Mouse (Mus musculus) midbrain, embryonic 10.5 days (tissue): ENCODE results near the gene Wfdc16. TPM values are rescaled to one million over a fixed set of nuclear protein-coding genes. Genes with fewer than 3 reads are reported as not detected.

Experiments
- DNase-seq: peaks from one replicate; pipeline ENCODE4 v3.0.0-alpha.2; 2017; ENCODE audit warnings: low spot score
- H3K27ac ChIP-seq: fragments of 300-500 bp; sonication (generic); replicated peaks from 2 replicates; pipeline ENCODE4 v1.5.1; 2016; ENCODE audit warnings: mild to moderate bottlenecking
- H3K27me3 ChIP-seq: fragments of 300-500 bp; sonication (generic); 2 replicates; pipeline ENCODE4 v1.6.1; 2016; ENCODE audit warnings: low read depth, mild to moderate bottlenecking; ENCODE audit not compliant: poor library complexity, severe bottlenecking
- H3K36me3 ChIP-seq: fragments of 300-500 bp; sonication (generic); 2 replicates; pipeline ENCODE4 v1.6.1; 2016; ENCODE audit warnings: mild to moderate bottlenecking, moderate library complexity
- H3K4me1 ChIP-seq: fragments of 300-500 bp; sonication (generic); 2 replicates; pipeline ENCODE4 v1.6.1; 2016
- H3K4me3 ChIP-seq: fragments of 300-500 bp; sonication (generic); 2 replicates; pipeline ENCODE4 v1.5.1; 2016; ENCODE audit warnings: mild to moderate bottlenecking, moderate library complexity
- H3K9me3 ChIP-seq: fragments of 300-500 bp; sonication (generic); replicated peaks from 2 replicates; pipeline ENCODE4 v1.6.1; 2016; ENCODE audit warnings: mild to moderate bottlenecking
- WGBS: fragments of 180-500 bp; shearing (Covaris S2); methylation state at CpG from one replicate; pipeline ENCODE4 v1.1.7; 2016; 5-methylcytosine and 5-hydroxymethylcytosine counted together
- polyA plus RNA-seq: library from polyadenylated mRNA; unstranded; fragments of >200 nt; fragmentation: Nextera tagmentation; extraction: Ambion mirVana; gene quantifications from 2 replicates; pipeline ENCODE4 v1.2.1, GENCODE M21; 2016

Gene Wfdc16
- not detected in 2 replicates for polyA plus RNA-seq

DNA sequence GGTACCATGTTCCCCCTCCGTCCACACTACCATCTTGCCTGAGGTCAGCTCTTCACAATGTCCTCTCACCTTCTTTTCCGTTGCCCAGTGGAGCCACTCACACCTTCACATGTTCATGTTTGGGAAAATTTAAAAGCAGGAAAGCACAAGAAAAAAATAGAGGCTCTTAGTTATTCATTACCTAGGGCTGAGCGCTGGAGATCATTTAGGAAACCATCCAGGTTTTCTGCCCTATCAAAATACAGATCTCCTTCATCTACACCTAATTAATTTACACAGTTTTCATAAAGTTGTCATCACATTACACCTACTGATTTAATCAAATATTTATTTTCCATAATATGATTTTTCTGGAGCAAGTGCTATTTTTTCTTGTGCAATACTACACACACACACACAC lies at the start of gene Wfdc16:
TSS of gene Wfdc16 (minus strand) at position 101 of the 400 bp plus-strand sequence.
- H3K9me3 ChIP-seq: no peaks in the 10 kb centered on the region
- H3K36me3 ChIP-seq: no peaks in the 10 kb centered on the region
- 91% methylated on average over 3 of the region's 3 CpGs for WGBS
- no peaks in the 10 kb centered on the region for H3K4me1 ChIP-seq
- no peak within 1 kb of the TSS for H3K4me3 ChIP-seq
- no peaks in the 10 kb centered on the region for H3K27me3 ChIP-seq
- H3K27ac ChIP-seq: no peak within 1 kb of the TSS
- no peak for DNase-seq

DNA sequence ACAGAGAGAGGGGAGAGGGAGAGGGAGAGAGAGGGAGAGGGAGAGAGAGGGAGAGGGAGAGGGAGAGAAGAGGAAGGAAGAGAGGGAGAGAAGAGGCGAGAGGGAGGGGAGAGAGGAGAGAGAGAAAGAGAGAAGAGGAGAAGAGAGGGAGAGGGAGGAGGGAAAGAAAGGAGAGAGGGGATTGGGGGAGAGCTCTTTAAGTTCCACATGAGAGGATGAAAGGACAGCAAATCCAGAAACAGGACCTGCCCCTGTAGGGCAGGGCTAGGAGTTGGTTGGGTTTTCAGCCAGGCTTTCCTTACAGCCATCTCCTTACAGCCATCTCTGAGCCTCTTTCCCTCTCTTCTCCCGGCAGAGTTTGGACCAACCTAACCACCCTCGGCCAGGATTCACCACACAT lies 46.2 kb upstream of the Wfdc16 start, which contains the start of gene Wfdc13:
TSS of gene Wfdc13 (plus strand) at position 301 of the 400 bp plus-strand sequence.
- Histone ChIP-seq H3K4me1 (no peaks in the 10 kb centered on the region), H3K27me3 (no peaks in the 10 kb centered on the region), H3K9me3 (no peaks in the 10 kb centered on the region), H3K4me3 (no peak within 1 kb of the TSS), H3K27ac (no peak within 1 kb of the TSS), H3K36me3 (no peaks in the 10 kb centered on the region)
- 65% methylated on average over 3 of the region's 3 CpGs for WGBS
- no peak for DNase-seq

- Histone ChIP-seq H3K36me3 (no peaks in the 10 kb centered on the region), H3K4me3 (no peak overlapping the region), H3K9me3 (no peaks in the 10 kb centered on the region), H3K27ac (no peak overlapping the region), H3K4me1 (peaks cover 11% of the 10 kb centered on the region), H3K27me3 (no peaks in the 10 kb centered on the region)
- 60% methylated on average over 3 of the region's 3 CpGs for WGBS
- DNase-seq: no peak
Observed at GRCm38 (mm10) chr2:164679906-164680305, 41.3 kb upstream of the Wfdc16 start.

DNA sequence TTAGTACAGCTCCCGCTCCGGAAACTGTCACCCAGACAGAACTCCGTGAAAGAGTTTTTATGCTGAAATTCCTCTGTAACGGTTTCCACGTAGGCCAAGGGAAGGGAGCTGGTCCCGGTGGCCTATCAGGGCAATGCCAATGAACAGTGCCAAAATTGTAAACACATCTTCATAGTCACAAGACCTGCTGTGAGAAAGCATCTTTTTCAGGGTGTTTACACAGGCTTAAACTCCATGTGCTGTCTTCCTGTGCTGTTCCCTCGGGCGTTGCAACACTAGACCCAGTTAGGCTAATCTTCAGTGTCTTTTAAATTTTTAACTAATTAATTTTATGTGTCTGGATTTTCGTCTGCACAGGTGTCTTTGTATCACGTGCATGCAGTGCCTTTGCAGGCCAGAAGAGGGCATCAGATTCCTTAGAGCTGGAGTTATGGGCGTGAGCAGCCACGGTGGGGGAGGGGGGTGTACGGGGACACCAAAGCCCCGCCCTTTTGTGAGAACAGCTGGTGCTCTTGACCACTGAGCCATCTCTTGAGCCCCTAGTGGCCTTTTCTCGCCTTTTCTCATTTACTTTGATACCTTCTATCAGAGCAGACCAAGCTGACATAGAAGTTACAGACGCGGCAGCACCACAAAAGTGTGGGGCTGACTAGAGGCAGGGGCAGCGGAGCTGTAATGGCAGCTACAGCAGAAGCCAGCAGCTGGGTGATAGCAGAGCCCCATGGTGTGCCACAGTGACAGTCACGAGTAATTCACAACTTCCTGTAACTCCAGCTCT lies 40.4 kb upstream of the Wfdc16 start:
- peak overlapping the region; percentile 59; the same call in 1 of the 2 replicates for H3K27ac ChIP-seq
- peaks cover 11% of the 10 kb centered on the region for H3K4me1 ChIP-seq
- 24% methylated on average over 19 of the region's 19 CpGs for WGBS
- no peaks in the 10 kb centered on the region for H3K9me3 ChIP-seq
- no peaks in the 10 kb centered on the region for H3K36me3 ChIP-seq
- peak; percentile 82 for DNase-seq
- peak overlapping the region; percentile 43 for H3K4me3 ChIP-seq
- no peaks in the 10 kb centered on the region for H3K27me3 ChIP-seq

GRCm38 (mm10) chr2:164676916-164677685 lies 38.5 kb upstream of the Wfdc16 start:
- Histone ChIP-seq H3K36me3 (no peaks in the 10 kb centered on the region), H3K27me3 (no peaks in the 10 kb centered on the region), H3K4me1 (peaks cover 11% of the 10 kb centered on the region), H3K4me3 (no peak overlapping the region), H3K27ac (no peak overlapping the region), H3K9me3 (no peaks in the 10 kb centered on the region)
- DNase-seq: no peak
- 87% methylated on average over 16 of the region's 16 CpGs for WGBS

DNA sequence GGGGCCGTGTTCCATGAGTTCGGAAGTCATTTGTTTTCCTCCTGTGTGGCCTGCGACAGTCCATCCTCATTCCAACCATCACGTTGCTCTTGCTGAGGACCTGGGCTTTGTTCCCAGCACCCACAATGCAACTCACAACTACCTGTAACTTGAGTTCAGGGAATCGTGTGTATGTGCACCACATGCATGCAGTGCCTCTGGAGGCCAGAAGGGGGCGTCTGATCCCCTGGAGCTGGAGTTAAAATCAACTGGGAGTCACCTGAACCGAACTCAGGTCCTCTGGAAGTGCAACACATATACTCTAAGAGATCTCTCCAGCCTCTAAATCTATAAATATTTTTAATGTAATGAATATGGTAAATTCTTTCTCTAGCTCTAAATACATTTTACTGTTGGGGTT lies 37.5 kb upstream of the Wfdc16 start:
- WGBS: 82% methylated on average over 7 of the region's 7 CpGs
- no peaks in the 10 kb centered on the region for H3K27me3 ChIP-seq

GRCm38 (mm10) chr2:164673987-164674386 lies 35.4 kb upstream of the Wfdc16 start, which contains the start of gene Wfdc11:
Wfdc11 (minus strand) TSS chr2:164674087.
- WGBS: 83% methylated on average over 7 of the region's 7 CpGs
- DNase-seq: no peak
- Histone ChIP-seq H3K4me1 (peaks cover 4% of the 10 kb centered on the region), H3K36me3 (no peaks in the 10 kb centered on the region), H3K27ac (no peak within 1 kb of the TSS), H3K4me3 (no peak within 1 kb of the TSS), H3K27me3 (no peaks in the 10 kb centered on the region), H3K9me3 (no peaks in the 10 kb centered on the region)

More for the DNA sequence above, 37.5 kb upstream of the Wfdc16 start:
- H3K9me3 ChIP-seq: no peaks in the 10 kb centered on the region
- no peaks in the 10 kb centered on the region for H3K36me3 ChIP-seq
- H3K4me3 ChIP-seq: no peak overlapping the region
- H3K27ac ChIP-seq: no peak overlapping the region
- peaks cover 11% of the 10 kb centered on the region for H3K4me1 ChIP-seq
- DNase-seq: no peak

DNA sequence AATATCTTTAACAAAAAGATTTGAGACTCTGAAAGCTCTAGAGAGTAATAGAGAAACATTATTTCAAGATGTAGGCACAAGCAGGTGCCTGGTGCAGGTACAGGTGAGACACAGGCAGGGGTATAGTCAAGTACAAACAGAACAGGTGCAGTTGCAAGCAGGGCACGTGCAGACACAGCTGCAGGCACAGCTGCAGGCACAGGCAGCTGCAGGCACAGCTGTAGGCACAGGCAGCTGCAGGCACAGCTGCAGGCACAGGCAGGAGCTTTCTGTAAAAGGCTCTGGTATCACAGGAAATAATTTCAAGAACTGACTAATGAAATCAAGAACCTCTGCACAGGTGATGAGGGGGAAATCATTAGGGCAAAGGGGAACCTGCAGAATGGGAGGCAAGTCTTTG lies 32.3 kb upstream of the Wfdc16 start:
- no peak for DNase-seq
- no peak overlapping the region for H3K4me3 ChIP-seq
- 33% methylated on average over 1 of the region's 1 CpGs for WGBS
- H3K27ac ChIP-seq: no peak overlapping the region
- H3K9me3 ChIP-seq: peaks cover 5% of the 10 kb centered on the region; the same call in 1 of the 2 replicates
- H3K36me3 ChIP-seq: no peaks in the 10 kb centered on the region
- no peaks in the 10 kb centered on the region for H3K4me1 ChIP-seq
- H3K27me3 ChIP-seq: no peaks in the 10 kb centered on the region

DNA sequence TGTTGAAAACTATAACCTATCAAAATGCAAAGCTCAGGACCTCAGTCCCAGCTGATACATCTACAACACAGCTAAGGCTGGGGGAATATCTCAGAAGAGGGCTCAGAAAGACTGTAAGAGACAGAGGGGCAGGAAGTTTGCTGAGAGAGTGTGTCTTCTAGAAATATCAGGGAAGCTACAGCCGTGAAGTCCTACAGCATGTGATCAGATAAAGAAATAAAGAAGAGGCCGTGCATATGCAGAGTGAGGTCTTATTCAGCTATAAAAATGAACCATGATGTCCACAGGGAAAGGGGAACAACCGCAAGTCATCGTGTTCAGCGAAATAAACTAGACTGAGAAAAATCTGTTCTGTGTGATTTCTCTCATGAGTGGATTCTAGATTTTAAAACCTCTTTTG lies 31.7 kb upstream of the Wfdc16 start:
- H3K4me3 ChIP-seq: no peak overlapping the region
- WGBS: 86% methylated on average over 5 of the region's 5 CpGs
- H3K36me3 ChIP-seq: no peaks in the 10 kb centered on the region
- H3K9me3 ChIP-seq: peaks cover 5% of the 10 kb centered on the region; the same call in 1 of the 2 replicates
- no peaks in the 10 kb centered on the region for H3K4me1 ChIP-seq
- no peak overlapping the region for H3K27ac ChIP-seq
- no peak for DNase-seq
- H3K27me3 ChIP-seq: no peaks in the 10 kb centered on the region

DNA sequence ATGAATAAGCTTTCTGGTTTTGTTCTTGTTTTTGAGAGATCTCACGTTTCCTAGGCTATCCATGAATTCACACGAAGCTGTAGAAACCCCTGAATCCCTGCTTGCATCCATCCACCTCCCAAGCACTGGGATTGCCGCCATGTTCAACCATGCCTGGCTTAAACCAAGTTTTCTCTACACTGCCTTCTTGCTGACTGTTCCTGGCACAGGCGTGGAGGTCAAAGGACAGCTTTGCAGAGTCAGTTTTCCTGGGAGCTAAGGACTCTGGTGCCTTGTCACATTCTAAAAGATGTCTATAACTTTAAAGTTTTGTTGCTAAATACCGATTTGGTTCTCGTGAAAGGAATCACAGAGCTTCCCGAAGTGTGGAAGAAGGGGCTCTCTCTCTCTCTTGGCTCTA lies 26.3 kb upstream of the Wfdc16 start:
- H3K4me1 ChIP-seq: no peaks in the 10 kb centered on the region
- DNase-seq: no peak
- H3K9me3 ChIP-seq: peaks cover 5% of the 10 kb centered on the region; the same call in 1 of the 2 replicates
- H3K36me3 ChIP-seq: no peaks in the 10 kb centered on the region
- no peak overlapping the region for H3K27ac ChIP-seq
- H3K27me3 ChIP-seq: no peaks in the 10 kb centered on the region
- H3K4me3 ChIP-seq: no peak overlapping the region
- 89% methylated on average over 7 of the region's 7 CpGs for WGBS

GRCm38 (mm10) chr2:164656483-164656882 lies 17.9 kb upstream of the Wfdc16 start, which contains the start of gene Wfdc9:
Wfdc9 (minus strand) TSS chr2:164656583.
- Histone ChIP-seq H3K4me1 (0 out of 2 replicates have a peak, but pooled peaks cover 7% of the 10 kb centered on the region), H3K4me3 (no peak within 1 kb of the TSS), H3K9me3 (no peaks in the 10 kb centered on the region), H3K27me3 (no peaks in the 10 kb centered on the region), H3K36me3 (no peaks in the 10 kb centered on the region), H3K27ac (no peak within 1 kb of the TSS)
- DNase-seq: no peak
- WGBS: 86% methylated on average over 9 of the region's 9 CpGs

DNA sequence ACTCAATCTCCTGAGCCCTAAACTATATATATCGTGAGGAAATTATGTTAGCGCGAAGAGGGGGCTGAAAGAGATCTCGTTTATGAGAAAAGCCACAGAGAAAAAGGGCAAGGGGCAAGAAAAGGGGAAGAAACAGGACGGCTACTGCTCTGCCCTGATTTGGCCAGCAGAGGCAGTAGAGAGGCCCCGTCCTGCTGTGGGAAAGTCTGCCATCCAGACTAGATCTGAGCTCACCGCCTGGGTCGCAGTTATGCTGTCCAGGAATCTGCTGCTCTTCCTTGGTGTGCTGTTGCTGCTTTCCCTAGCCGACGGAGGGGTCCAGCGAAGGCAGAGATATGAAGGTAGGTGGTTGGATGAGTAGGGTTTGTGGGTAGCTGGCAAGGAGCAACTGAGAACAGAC lies 17.3 kb upstream of the Wfdc16 start, which contains the start of gene Wfdc10:
TSS of gene Wfdc10 (plus strand) at position 189 of the 400 bp plus-strand sequence.
- no peaks in the 10 kb centered on the region for H3K36me3 ChIP-seq
- H3K27ac ChIP-seq: no peak within 1 kb of the TSS
- H3K4me3 ChIP-seq: no peak within 1 kb of the TSS
- no peaks in the 10 kb centered on the region for H3K27me3 ChIP-seq
- H3K9me3 ChIP-seq: no peaks in the 10 kb centered on the region
- H3K4me1 ChIP-seq: 0 out of 2 replicates have a peak, but pooled peaks cover 7% of the 10 kb centered on the region
- WGBS: 22% methylated on average over 11 of the region's 11 CpGs
- DNase-seq: peak; percentile 65
